Mouse (Mus musculus) right cerebral cortex, adult 18-20 months (tissue): ENCODE results near the gene Slc4a7.

Experiments used
- DNase-seq: peaks from one replicate; pipeline ENCODE4 v3.0.0; 2022; ENCODE audit warnings: mixed read lengths

Slc4a7 gene

DNA sequence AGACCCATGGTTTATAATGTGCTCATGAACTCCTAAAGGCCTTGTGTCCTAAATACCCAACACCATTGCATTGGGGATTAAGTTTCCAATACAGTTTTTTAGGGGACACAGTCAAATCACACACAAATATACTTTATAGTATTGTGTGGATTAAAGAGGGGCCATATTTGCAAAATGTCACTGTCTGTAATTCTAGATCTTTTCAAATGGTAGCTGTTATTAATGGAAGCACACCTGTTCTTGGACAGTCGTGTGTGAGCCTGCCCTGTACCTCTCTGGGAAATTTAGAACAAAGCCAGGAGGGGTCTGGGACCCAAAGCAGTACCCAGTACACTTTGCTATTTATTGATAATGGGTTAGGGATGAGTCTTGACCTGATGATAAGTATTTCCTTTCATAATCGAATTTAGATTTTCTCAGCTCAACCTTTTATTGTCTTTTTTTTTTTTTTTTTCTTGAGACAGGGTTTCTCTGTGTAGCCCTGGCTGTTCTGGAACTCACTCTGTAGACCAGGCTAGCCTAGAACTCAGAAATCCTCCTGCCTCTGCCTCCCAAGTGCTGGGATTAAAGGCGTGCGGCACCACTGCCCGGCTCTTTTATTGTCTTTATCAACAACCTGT lies at the start of gene Slc4a7:
Slc4a7 (plus strand) TSS at position 570 of the 620 bp plus-strand sequence.
- DNase-seq = no peak

DNA sequence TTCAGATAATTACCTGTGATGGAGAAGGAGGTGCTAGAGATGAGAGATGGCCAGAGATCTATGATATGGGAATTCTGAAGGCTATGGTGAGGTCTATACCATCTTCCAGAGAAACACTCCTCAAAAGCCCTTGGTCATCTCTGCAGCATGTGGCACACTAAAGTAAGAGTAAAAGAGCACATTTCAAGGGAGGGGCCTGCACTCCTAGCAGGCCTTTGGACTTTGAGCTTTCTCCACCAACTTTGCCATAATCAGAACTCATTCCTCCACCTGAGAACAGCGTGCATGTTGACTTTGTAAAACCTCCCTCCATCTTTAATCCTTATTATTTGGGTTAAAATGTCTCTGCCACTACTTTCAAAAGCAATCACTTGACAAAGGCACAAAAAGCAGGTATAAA lies 31.5 kb upstream of the Slc4a7 start:
- no peak for DNase-seq

DNA sequence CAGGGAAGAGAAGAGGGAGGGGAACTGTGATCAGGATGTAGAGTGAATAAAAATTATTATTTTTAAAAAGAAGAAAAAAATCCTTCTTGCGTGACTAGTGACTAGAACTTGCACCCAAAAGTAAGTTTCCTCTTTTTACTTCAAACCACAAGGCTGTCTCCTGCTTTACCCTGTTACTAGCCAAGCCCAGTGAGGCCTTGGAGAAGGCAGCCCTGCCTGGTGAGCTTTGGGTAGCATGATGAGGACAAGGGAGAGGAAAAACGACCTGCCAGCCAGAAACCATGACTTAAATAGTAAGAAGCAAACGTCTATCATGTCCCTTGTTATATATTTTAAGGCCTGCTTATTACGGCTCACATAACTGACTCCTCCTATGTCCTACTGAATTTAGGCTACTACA lies 20.5 kb upstream of the Slc4a7 start:
- DNase-seq = no peak

DNA sequence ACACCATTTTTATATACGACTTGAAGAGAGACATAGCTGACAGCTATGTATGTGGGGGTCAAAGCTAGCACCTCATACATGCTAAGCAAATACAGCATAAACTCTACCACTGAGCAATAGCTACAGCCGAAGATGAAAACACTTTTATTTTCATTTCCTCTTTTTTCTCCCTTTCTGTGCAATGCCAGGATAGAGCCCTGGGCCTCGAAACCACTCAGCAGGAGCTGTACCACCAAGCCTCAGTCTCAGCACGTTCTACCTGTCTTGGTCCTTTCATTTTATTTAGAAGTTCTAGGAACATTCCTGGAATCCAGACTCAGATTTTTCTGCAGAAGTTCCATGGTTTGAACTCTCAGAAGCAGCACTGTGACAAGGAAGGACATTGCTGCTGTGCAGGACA lies 17.3 kb upstream of the Slc4a7 start:
- no peak for DNase-seq

DNA sequence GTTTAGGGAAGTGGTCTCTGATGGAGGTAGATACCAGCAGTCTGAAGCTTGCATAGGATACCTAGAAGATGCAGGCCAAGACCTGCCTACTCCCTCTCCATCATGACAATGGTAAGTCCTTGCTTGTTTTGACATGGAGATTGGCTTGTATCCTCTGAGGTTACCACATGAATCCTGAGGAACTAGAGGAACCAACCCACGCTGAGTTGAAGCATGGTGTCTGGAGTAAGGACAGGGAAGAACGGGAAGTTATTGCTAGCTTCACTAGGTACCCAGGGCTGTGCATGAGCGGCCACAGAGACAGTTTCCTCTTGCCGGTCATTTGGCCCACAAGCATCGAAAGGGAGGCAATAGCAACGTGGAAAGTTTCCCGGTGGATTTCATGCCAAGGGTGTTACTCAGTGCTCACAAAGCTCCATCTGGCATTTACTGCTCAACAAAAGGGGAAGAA lies 16.0 kb upstream of the Slc4a7 start:
- no peak for DNase-seq

DNA sequence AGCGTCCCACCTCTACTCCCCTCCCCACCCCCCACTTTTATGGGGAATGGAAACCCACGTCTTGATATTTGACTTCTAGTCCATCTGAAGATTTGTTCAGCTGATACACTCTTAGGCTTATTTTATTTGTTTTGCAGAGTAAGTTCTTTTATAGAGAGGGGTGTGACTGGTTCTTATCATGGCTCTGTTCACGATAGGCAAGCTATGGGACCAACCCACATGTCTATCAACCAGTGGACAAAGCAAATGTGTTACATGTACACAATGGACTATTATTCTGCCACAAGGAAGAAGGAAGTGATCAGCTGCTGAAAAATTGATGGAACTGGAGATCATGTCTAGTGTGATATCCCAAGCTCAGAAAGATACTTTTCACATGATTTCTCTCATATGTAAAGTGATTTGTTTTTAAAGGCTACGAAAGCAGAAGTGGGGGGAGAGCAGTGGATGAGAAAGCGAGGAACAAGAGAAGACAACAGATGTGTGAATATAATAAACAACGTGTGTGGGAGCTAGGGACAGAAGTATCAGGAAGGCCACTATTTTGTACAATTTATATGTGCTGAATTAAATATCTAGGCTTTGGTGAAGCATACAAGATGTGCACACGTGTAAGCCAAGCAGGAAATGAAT lies 14.7 kb upstream of the Slc4a7 start:
- DNase-seq = no peak

DNA sequence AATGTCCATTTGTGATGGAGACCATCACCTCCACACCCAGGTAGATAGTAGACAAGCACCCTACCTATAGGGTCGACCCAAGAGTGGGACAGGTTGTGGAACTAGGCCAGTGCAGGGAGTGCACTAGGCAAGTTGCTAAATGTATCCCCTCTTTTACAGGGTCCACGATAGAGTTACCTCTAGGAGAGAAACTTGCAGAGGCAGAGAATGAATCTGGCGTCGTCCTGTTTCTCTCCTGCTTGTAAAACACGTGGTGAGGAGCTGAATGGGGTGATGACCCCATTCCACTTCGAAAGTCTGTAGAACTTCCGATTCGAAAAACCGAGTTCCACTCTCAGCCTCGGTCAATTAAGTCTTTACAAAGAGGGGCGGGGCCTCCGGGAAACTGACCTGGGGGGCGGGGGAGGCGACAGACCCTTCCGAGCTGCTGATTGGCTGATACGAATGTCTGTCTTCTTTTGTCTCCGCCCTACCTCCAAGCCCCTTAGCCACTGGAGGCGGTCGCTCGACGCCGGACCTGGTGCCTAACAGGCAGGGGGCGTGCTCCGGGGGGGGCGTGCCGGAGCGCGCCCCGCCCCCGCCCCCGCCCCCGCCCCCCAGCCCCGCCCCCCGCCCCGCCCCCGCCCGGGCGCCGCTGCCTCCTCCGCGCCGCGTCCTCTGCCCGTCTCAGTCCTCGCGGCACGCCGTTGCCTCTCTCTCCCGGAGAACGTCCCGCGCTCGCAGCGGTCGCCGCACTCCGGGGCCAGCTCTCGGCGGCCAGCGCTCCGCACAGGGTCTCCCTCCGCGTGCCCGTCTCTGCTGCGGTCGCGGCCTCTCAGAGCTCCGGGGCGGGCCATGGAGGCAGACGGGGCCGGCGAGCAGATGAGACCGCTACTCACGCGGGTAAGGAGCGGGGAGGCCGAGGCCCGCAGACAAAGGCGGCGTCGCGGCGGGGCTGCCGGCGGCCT lies 593 bp downstream of the Slc4a7 start:
- peak; percentile 90 for DNase-seq

DNA sequence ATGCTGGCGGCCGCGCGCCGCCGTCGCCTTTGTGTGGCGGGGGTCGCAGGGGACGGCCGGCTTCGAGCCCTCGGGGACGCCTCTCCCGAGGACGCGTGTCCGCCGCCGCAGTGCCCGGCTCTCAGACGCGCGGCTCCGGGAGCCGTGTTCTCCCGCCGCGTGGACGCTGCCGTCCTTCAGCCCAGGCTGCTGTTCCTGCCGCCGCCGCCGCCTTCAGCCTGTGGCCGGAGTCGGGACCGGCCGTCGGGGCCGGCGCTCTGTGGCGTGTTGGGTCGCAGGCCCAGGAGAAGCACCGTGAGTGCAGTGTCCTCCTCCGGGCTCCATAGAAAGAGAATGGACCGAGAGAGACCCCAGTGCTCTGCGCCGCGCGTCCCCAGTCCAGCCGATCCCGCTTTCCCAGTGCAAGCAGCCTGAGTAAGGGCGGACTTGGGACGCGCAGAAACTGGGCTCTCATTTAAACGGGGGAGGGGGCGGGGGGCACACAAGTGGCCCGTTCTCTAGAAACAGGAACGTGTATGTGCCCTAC lies 1.3 kb downstream of the Slc4a7 start:
- DNase-seq = peak; percentile 52

DNA sequence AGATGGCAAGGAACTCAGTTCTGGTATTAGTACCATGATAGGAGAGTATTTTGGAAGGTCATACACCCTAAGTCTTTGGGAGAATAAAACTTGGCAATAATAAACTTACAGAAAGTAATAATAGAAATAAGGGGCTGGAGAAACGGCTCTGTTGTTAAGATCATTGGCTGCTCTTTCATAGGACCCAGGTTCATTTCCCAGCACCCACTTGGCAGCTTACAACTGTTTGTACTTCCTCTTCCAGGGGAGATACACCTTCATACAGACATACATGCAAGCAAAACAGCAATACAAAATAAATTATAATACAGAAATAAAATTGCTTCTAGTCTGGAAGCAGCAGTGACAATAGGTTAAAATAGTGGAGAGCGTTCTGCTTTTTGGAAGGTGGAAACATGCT lies 2.6 kb downstream of the Slc4a7 start:
- no peak for DNase-seq

DNA sequence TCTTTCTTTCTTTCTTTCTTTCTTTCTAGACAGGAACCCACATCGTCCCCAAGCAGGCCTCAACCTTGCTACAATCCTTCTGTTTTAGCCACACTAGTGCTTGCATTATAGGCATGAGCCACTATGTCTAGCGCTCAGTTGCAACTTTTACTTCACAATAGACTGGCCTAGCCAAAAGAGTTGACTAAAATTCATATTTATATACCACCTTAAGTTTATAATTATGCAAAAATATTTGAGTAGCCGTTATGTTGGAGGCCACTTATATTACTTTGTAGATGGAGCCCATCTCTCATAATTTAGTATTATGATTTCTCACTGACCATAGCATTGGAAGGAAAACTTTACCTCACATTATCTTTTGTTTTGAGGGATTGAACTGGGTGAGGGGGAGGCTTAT lies 3.0 kb downstream of the Slc4a7 start:
- no peak for DNase-seq

DNA sequence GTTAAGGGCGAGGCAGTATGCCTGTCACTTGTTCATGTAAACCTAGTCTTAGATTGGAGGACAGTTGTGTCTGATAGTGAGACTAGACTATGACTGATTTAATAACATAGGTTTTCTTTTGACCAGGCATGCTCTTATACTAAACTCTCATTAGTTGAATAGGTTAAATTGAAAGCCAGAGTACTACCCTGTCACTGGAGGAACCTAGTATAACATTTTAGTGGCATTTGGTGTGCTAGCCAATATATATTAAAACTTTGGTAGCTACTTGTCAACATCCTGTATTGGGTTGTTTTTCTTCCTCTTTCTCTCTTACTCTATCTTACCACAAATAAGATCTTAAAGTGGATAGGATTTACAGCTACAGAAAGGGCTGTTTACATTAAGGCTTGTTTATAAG lies 4.3 kb downstream of the Slc4a7 start:
- no peak for DNase-seq

DNA sequence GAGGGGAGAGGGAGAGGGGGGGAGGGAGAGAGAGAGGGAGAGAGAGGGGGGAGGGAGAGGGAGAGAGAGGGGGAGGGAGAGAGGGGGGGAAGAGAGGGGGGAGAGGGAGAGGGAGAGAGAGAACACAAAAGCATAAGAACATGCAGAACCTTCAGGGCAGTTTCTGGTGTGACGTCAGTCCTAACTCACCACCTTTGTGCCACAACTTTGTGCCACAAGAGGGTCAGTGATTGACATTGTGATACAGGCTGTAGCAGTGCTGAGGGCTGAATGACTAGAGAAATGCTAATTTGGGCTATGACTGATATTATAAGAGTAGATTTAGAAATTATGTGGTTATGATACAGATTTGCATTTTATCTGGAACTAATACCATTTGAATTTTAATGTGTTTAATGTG lies 5.0 kb downstream of the Slc4a7 start:
- no peak for DNase-seq

DNA sequence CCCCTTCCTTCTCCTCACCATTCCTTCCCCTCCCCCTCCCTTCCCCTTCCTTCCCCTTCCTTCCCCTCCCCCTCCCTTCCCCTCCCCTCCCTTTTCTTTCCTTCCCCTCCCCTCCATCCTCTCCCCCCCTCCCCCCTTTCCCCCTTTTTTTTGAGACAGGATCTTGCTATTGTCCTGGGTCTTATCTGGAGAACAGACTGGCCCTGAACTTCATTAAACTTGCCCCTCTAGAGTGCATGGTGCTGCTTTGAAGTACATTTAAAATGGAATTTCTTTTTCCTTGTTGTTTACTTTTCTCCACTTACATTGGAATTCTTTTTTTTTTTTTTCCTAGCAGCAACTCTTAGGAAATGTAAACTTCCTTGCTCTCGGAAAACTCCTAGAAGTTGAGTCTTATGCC lies 6.9 kb downstream of the Slc4a7 start:
- DNase-seq = no peak

DNA sequence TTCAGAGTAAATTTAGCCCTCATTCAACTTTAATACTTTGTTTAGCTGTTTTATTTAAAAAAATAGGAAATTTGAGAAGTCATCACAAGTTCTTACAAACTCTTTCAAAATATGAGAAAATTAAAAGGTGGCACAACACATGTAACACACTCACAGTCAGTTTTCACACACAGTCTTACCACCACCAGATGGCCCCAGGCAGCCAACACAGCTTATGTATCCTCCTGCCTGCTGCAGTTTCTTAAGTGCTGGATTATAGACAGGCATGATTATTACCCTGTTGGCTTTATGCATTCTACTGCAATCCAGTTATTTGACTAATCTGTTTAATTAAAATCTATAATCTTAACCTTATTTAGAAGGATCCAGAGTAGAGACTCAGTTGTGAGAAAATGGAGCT lies 12.1 kb downstream of the Slc4a7 start:
- peak; percentile 10 for DNase-seq

DNA sequence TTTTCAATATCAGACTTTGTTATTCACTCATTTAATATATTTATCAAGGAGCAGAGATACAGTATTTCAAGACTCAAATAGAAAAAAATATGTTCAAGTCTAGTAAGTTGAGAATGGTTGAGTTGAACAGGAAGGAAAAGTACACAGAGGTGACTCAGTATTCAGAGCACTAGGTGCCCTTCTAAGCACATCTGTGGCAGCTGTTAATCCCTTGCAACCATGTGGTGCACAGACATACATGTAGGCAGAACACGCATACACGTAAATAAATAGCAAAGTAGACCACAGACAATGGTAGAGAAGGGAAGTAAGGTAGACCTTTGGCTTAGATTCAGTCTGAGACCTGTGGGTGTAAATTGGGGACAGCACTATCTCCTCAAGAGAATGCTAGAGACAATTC lies 13.7 kb downstream of the Slc4a7 start:
- no peak for DNase-seq

DNA sequence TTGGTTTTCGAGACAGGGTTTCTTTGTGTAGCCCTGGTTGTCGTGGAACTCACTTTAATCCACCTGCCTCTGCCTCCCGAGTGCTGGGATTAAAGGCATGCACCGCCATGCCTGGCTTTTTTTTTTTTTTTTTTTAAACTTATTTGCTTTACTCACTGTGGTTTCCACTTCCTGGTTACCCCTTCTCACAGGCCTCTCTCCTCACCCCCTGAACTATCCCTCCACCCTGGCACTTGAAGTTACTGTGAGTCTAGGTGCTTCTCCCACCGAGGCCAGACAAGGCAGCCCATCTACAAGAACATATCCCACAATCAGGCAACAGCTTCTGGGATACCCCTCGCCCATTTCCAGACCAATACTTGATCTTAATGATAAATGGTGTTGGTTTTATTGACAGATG lies 14.8 kb downstream of the Slc4a7 start:
- DNase-seq = no peak

DNA sequence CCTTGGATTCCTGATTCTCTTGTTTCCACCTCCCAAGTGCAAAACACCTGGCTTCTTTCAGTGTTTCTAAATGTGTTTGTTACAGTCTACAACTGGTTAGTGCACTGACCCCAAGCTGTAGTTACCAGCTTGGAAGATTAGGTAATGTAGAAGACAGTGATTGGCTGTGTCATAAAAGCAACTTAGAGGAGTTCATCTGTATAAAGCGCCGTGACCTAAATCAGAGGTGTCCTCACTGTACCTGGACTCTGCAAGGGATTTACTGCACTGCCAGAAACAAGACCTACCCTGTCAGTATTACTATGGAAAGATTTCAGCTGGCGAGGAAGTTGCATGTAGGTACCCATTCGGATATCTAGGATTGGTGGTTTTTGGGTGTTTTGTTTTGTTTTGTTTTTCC lies 16.5 kb downstream of the Slc4a7 start:
- DNase-seq = no peak

DNA sequence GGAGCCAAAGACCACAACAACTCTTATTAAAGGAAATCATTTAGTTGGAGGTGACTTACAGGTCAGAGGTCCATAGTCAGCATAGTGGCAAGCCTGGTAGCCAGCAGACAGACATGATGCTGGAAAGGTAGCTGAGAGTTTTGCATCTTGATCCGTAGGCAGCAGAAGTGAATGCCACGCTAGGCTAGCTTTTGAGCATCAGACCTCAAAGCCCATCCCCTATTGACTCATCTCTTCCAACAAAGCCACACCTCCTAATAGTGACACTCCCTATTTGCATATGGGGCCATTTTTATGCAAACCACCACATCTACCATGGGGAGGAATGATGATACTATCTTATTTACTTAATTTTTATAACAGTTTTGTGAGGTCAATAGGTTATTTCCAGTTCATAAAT lies 79.1 kb downstream of the Slc4a7 start:
- no peak for DNase-seq

DNA sequence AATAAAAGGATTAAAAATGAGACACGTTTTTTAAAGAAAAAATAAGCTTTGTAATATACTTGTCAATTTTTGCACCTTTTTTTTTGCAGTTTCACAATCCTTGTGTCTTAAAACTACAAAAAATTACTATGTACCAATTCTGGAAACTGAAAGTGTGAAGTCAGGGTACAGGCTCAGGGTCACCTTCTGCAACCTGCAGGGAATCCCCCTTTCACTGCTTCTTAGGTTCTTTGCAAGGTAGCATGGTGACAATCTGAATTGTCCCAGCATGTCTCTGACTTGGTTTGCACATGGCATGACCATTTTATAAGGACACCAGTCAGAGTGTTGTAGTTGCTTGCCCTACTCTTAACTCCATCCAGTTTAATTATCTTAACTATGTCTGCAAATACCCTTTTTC lies 82.1 kb downstream of the Slc4a7 start:
- no peak for DNase-seq

DNA sequence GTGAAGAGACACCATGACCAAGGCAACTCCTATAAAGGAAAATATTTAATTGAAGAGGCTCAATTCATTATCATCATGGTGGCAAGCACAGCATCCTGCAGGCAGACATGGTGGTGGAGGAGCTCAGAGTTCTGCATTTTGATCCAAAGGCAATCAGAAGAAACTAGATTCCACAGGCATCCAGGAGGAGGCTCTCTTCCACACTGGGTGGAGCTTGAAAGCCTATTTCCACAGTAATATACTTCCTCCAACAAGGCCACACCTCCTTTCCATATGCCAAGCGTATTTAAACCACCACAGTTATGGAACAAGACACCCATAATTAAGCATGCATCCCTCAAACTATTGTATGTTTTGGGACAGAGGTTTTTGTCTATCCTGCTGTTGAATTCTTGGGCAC lies 84.9 kb downstream of the Slc4a7 start:
- no peak for DNase-seq

DNA sequence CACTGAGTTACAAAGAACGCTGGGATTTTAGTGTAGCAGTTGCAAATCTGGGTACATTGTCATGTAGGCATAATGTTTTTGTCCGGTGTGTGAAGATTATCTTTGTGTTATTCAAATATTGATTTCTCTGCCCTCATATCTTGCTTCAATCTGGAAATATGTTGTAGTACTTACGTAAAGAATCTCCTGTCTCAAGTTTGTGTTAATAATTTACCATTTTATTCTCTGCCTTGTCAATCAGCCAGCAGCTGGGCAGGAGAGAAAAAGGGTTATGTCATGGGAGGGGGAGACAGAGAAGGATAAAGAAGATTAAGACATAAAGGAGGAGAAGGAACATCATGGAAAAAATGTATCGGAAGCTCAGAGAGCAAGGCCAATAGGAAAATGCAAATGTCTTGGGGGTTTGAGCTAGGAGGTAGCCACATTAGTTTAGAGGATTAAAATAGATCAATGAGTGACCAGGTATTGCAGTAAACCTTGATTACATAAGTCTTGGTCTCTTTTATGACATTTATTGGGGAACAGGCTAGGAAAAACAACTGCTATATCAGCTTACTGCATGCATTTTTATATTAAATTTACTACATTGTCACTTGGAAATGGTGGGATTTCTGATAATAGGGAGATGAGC lies 87.9 kb downstream of the Slc4a7 start:
- DNase-seq = no peak

DNA sequence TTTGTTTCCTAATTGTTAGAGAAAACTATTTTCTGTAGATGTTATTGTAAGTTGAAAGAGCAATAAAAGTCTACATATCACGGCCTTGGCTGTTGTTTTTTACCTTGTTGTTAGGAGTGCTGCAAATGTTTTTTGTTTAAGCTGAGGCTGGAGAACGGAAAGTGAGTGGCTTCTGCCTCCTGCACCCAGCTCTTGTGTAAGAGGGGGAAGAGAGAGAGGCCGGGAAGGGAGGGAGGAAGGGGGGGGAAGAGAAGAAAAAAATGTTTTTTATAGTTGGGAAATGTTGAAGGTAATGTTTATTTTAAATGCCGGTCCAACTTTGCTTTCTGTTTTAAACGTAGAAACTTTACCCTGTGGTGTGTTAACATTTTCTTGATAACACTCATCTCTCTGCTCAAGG lies 97.8 kb downstream of the Slc4a7 start:
- DNase-seq = no peak

DNA sequence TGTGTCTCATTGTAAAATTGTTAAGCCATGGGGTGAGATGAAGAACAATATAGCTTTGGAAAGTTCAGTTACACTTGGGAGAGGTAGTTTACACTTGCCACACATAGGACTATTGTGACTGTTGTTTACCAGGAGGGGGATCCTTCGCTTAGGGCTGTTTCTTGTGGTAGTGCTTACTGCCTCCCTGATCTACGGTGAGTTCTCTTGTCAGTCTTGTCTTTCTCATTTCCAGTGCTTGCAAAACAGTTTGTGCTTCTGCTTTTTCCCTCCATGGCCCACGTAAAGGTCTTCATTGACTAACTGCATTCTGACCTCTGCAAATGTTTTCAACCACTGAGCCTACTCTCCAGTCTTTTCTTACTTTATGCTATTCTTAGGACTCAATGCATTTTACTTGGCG lies 98.3 kb downstream of the Slc4a7 start:
- no peak for DNase-seq
